Mouse (Mus musculus): ENCODE measurements around the gene Calhm3.

The Calhm3 gene

GRCm38 (mm10) chr19:47121054-47121453 is 36.5 kb downstream of the Calhm3 start:
- peak; percentile 68 for DNase-seq (ENCODE audit: low read depth, low spot score)

GRCm38 (mm10) chr19:47118634-47119033 is 38.9 kb downstream of the Calhm3 start:
- no peak for DNase-seq (ENCODE audit: low read depth, low spot score)

- no peak for DNase-seq (ENCODE audit: low read depth, low spot score)
Observed at GRCm38 (mm10) chr19:47104641-47105271, 52.8 kb downstream of the Calhm3 start.

All from R1 (cell line).